Mouse (Mus musculus) megakaryocyte, embryonic 14.5 days (primary cell): ENCODE measurements around the gene Casq1.

Experiments used
- FLI1 ChIP-seq: IDR thresholded peaks from 2 replicates; pipeline ENCODE4 v1.6.1; 2012; ENCODE audit warnings: low read length, inconsistent platforms, mixed read lengths
- GATA1 ChIP-seq: IDR thresholded peaks from 3 replicates; pipeline ENCODE4 v1.6.1; 2012; ENCODE audit warnings: mixed read lengths, low read length, inconsistent platforms, borderline replicate concordance

DNA sequence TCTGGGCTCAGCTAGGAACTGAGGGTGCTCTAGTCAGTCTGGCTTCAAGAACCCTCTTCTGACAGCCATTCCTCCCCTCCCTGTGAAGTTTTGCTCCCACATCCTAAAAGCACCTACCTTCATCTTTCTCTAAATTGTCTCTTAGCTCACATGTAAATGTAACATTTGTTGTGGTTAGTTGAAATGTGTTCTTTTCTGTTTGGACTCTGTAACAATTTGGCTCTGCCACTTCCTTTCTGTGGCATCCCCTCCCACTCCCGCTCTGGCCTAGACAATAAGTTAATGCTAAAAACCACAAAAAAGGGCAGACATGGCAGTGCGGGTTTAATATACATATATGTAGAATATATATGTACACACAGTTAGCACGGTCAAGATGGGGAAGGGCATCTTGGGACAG is 22.5 kb downstream of the Casq1 start:
- no peak for TF ChIP-seq GATA1
- TF ChIP-seq FLI1, result no peak
